Mouse (Mus musculus): ENCODE results near the gene Clk1. TPM values are rescaled to one million over a fixed set of nuclear protein-coding genes. Genes with fewer than 3 reads are reported as not detected.

Clk1 gene
- polyA plus RNA-seq, 1 experiment from 2014 or later = 171 TPM

- no peaks in the 10 kb centered on the region for H3K4me1 ChIP-seq (replicated peaks; ENCODE audit: insufficient read depth, low read length)
- H3K27ac ChIP-seq = no peak overlapping the region
- no peak for DNase-seq (ENCODE audit: low spot score)
- H3K27me3 ChIP-seq (ENCODE audit: insufficient read depth, low read length) = no peaks in the 10 kb centered on the region
- H3K4me3 ChIP-seq (replicated peaks; ENCODE audit: low read depth, low read length) = no peak overlapping the region
- ATAC-seq (replicated peaks; ENCODE audit: low FRiP score, low read depth) = no peak
- H3K9ac ChIP-seq (ENCODE audit: low read depth, low read length) = no peak overlapping the region
- H3K4me2 ChIP-seq (ENCODE audit: low read length) = no peak overlapping the region
- TF ChIP-seq CTCF (IDR thresholded peaks at IDR 0.05; ENCODE audit: low read depth) = no peak
- WGBS = 87% methylated on average over 7 of the region's 7 CpGs
- H3K9me3 ChIP-seq (replicated peaks; ENCODE audit: low read length) = no peaks in the 10 kb centered on the region
- H3K36me3 ChIP-seq (ENCODE audit: insufficient read depth, low read length) = peaks cover 46% of the 10 kb centered on the region
These were observed 13.1 kb downstream of the Clk1 start for GRCm38 (mm10) chr1:58410776-58411175.

GRCm38 (mm10) chr1:58410198-58410588 is 13.7 kb downstream of the Clk1 start:
- TF ChIP-seq CTCF (IDR thresholded peaks at IDR 0.05; ENCODE audit: low read depth) = no peak
- H3K27ac ChIP-seq = no peak overlapping the region
- 78% methylated on average over 3 of the region's 3 CpGs for WGBS
- DNase-seq (ENCODE audit: low spot score) (no peak), ATAC-seq (replicated peaks; ENCODE audit: low FRiP score, low read depth) (no peak)
- no peaks in the 10 kb centered on the region for H3K27me3 ChIP-seq (ENCODE audit: insufficient read depth, low read length)
- H3K9ac ChIP-seq (ENCODE audit: low read depth, low read length) = no peak overlapping the region
- H3K4me1 ChIP-seq (replicated peaks; ENCODE audit: insufficient read depth, low read length) = no peaks in the 10 kb centered on the region
- H3K4me3 ChIP-seq (replicated peaks; ENCODE audit: low read depth, low read length) = no peak overlapping the region
- peaks cover 47% of the 10 kb centered on the region for H3K36me3 ChIP-seq (ENCODE audit: insufficient read depth, low read length)
- no peak overlapping the region for H3K4me2 ChIP-seq (ENCODE audit: low read length)
- H3K9me3 ChIP-seq (replicated peaks; ENCODE audit: low read length) = no peaks in the 10 kb centered on the region

GRCm38 (mm10) chr1:58409553-58410197 is 14.2 kb downstream of the Clk1 start:
- Histone ChIP-seq H3K9ac (ENCODE audit: low read depth, low read length) (no peak overlapping the region), H3K27me3 (ENCODE audit: insufficient read depth, low read length) (no peaks in the 10 kb centered on the region), H3K36me3 (ENCODE audit: insufficient read depth, low read length) (peaks cover 46% of the 10 kb centered on the region), H3K4me2 (ENCODE audit: low read length) (no peak overlapping the region), H3K27ac (no peak overlapping the region), H3K9me3 (replicated peaks; ENCODE audit: low read length) (no peaks in the 10 kb centered on the region), H3K4me3 (replicated peaks; ENCODE audit: low read depth, low read length) (no peak overlapping the region), H3K4me1 (replicated peaks; ENCODE audit: insufficient read depth, low read length) (no peaks in the 10 kb centered on the region)
- ATAC-seq (replicated peaks; ENCODE audit: low FRiP score, low read depth) (no peak; the same call in 1 of the 2 replicates), DNase-seq (ENCODE audit: low spot score) (no peak)
- no peak for TF ChIP-seq CTCF (IDR thresholded peaks at IDR 0.05; ENCODE audit: low read depth)
- WGBS = 76% methylated on average over 5 of the region's 5 CpGs

GRCm38 (mm10) chr1:58408141-58408540 is 15.7 kb downstream of the Clk1 start:
- Histone ChIP-seq H3K9ac (ENCODE audit: low read depth, low read length) (no peak overlapping the region), H3K4me3 (replicated peaks; ENCODE audit: low read depth, low read length) (no peak overlapping the region), H3K9me3 (replicated peaks; ENCODE audit: low read length) (no peaks in the 10 kb centered on the region), H3K27me3 (ENCODE audit: insufficient read depth, low read length) (no peaks in the 10 kb centered on the region), H3K4me1 (replicated peaks; ENCODE audit: insufficient read depth, low read length) (no peaks in the 10 kb centered on the region), H3K36me3 (ENCODE audit: insufficient read depth, low read length) (peaks cover 47% of the 10 kb centered on the region), H3K27ac (no peak overlapping the region), H3K4me2 (ENCODE audit: low read length) (no peak overlapping the region)
- WGBS = 83% methylated on average over 6 of the region's 6 CpGs
- DNase-seq (ENCODE audit: low spot score) = no peak
- no peak for TF ChIP-seq CTCF (IDR thresholded peaks at IDR 0.05; ENCODE audit: low read depth)
- ATAC-seq (replicated peaks; ENCODE audit: low FRiP score, low read depth) = no peak

- no peak overlapping the region for H3K4me2 ChIP-seq (ENCODE audit: low read length)
- no peaks in the 10 kb centered on the region for H3K4me1 ChIP-seq (replicated peaks; ENCODE audit: insufficient read depth, low read length)
- H3K27me3 ChIP-seq (ENCODE audit: insufficient read depth, low read length) = no peaks in the 10 kb centered on the region
- 93% methylated on average over 7 of the region's 7 CpGs for WGBS
- no peak overlapping the region for H3K27ac ChIP-seq
- TF ChIP-seq CTCF (IDR thresholded peaks at IDR 0.05; ENCODE audit: low read depth) = no peak
- no peaks in the 10 kb centered on the region for H3K9me3 ChIP-seq (replicated peaks; ENCODE audit: low read length)
- DNase-seq (ENCODE audit: low spot score) (no peak), ATAC-seq (replicated peaks; ENCODE audit: low FRiP score, low read depth) (no peak)
- H3K4me3 ChIP-seq (replicated peaks; ENCODE audit: low read depth, low read length) = no peak overlapping the region
- peaks cover 48% of the 10 kb centered on the region for H3K36me3 ChIP-seq (ENCODE audit: insufficient read depth, low read length)
- no peak overlapping the region for H3K9ac ChIP-seq (ENCODE audit: low read depth, low read length)
These were observed 16.5 kb downstream of the Clk1 start for GRCm38 (mm10) chr1:58407321-58407720.

- H3K9me3 ChIP-seq (replicated peaks; ENCODE audit: low read length) = no peaks in the 10 kb centered on the region
- WGBS = 89% methylated on average over 5 of the region's 5 CpGs
- no peaks in the 10 kb centered on the region for H3K4me1 ChIP-seq (replicated peaks; ENCODE audit: insufficient read depth, low read length)
- H3K4me2 ChIP-seq (ENCODE audit: low read length) = no peak overlapping the region
- DNase-seq (ENCODE audit: low spot score) (no peak), ATAC-seq (replicated peaks; ENCODE audit: low FRiP score, low read depth) (no peak)
- H3K9ac ChIP-seq (ENCODE audit: low read depth, low read length) = no peak overlapping the region
- TF ChIP-seq CTCF (IDR thresholded peaks at IDR 0.05; ENCODE audit: low read depth) = no peak
- H3K4me3 ChIP-seq (replicated peaks; ENCODE audit: low read depth, low read length) = no peak overlapping the region
- no peak overlapping the region for H3K27ac ChIP-seq
- H3K27me3 ChIP-seq (ENCODE audit: insufficient read depth, low read length) = no peaks in the 10 kb centered on the region
- H3K36me3 ChIP-seq (ENCODE audit: insufficient read depth, low read length) = peaks cover 59% of the 10 kb centered on the region
These were observed 20.1 kb downstream of the Clk1 start for GRCm38 (mm10) chr1:58403745-58404144.

- H3K27ac ChIP-seq = no peak overlapping the region
- no peak overlapping the region for H3K4me2 ChIP-seq (ENCODE audit: low read length)
- no peaks in the 10 kb centered on the region for H3K27me3 ChIP-seq (ENCODE audit: insufficient read depth, low read length)
- no peak overlapping the region for H3K9ac ChIP-seq (ENCODE audit: low read depth, low read length)
- no peaks in the 10 kb centered on the region for H3K4me1 ChIP-seq (replicated peaks; ENCODE audit: insufficient read depth, low read length)
- no peak for TF ChIP-seq CTCF (IDR thresholded peaks at IDR 0.05; ENCODE audit: low read depth)
- no peak overlapping the region for H3K4me3 ChIP-seq (replicated peaks; ENCODE audit: low read depth, low read length)
- no peaks in the 10 kb centered on the region for H3K9me3 ChIP-seq (replicated peaks; ENCODE audit: low read length)
- WGBS = 88% methylated on average over 6 of the region's 6 CpGs
- ATAC-seq (replicated peaks; ENCODE audit: low FRiP score, low read depth) (no peak), DNase-seq (ENCODE audit: low spot score) (no peak)
- peaks cover 66% of the 10 kb centered on the region for H3K36me3 ChIP-seq (ENCODE audit: insufficient read depth, low read length)
These were observed 22.5 kb downstream of the Clk1 start for GRCm38 (mm10) chr1:58401396-58401795.

Measured in kidney, postnatal 0 days (tissue).